ENCODE assay signal across 8 mouse cellular contexts in genomic region chr2:160621661-160622211, GRCm38 (mm10). TPM values are rescaled to one million over a fixed set of nuclear protein-coding genes. Genes with fewer than 3 reads are reported as not detected.
A peak's percentile ranks its signal among the peaks of the same experiment; 100 is the strongest.
DNase-seq lines count a peak whose midpoint lies in the region; ATAC-seq lines count a peak whose summit lies in the region.

No protein-coding gene starts in this region.

- H3K9ac ChIP-seq in heart, embryonic 15.5 days = no peak overlapping the region
- H3K9ac ChIP-seq in lung, embryonic 16.5 days (ENCODE audit: low read length) = no peak overlapping the region

- peak; percentile 73 for DNase-seq in 3134 (ENCODE audit: extremely low read depth, insufficient read length, low spot score)
- DNase-seq in adrenal gland, adult 2 months = peak; percentile 90
- peak; percentile 76 for DNase-seq in fibroblast of lung, adult 2 months (ENCODE audit: low read depth)
- peak; percentile 89 for DNase-seq in large intestine, adult 2 months (ENCODE audit: low read depth, low spot score)
- peak; percentile 75 for DNase-seq in testis, postnatal 14 days (ENCODE audit: low spot score)
- no peak for DNase-seq in thymus, postnatal 25 days

- peak; percentile 52 for ATAC-seq in heart, embryonic 15.5 days (replicated peaks; ENCODE audit: insufficient number of reproducible peaks, insufficient read depth, low FRiP score, low read depth)
- ATAC-seq in lung, embryonic 16.5 days (ENCODE audit: low read depth) = peak; percentile 79

- H3K4me3 ChIP-seq in heart, embryonic 15.5 days = no peak overlapping the region
- no peak overlapping the region for H3K4me3 ChIP-seq in lung, embryonic 16.5 days (ENCODE audit: low read length)

- peaks cover 32% of the 10 kb centered on the region for H3K4me1 ChIP-seq in heart, embryonic 15.5 days (replicated peaks)
- H3K4me1 ChIP-seq in lung, embryonic 16.5 days (replicated peaks; ENCODE audit: control insufficient read depth, insufficient read depth, low read length) = peaks cover 33% of the 10 kb centered on the region

- H3K4me2 ChIP-seq in heart, embryonic 15.5 days = peak overlapping the region; percentile 17
- H3K4me2 ChIP-seq in lung, embryonic 16.5 days (ENCODE audit: low read depth, low read length) = peak overlapping the region; percentile 31

- peak overlapping the region; percentile 83 for H3K27ac ChIP-seq in heart, embryonic 15.5 days
- H3K27ac ChIP-seq in lung, embryonic 16.5 days (ENCODE audit: low read length) = peak overlapping the region; percentile 64

- 40% methylated on average over 5 of the region's 5 CpGs for WGBS in heart, embryonic 15.5 days
- WGBS in large intestine, adult 2 months = 7% methylated on average over 5 of the region's 5 CpGs
- 37% methylated on average over 5 of the region's 5 CpGs for WGBS in lung, embryonic 16.5 days

- no peaks in the 10 kb centered on the region for H3K27me3 ChIP-seq in heart, embryonic 15.5 days
- no peaks in the 10 kb centered on the region for H3K27me3 ChIP-seq in lung, embryonic 16.5 days (ENCODE audit: control insufficient read depth, insufficient read depth, low read depth, low read length)

- no peaks in the 10 kb centered on the region for H3K9me3 ChIP-seq in heart, embryonic 15.5 days (replicated peaks)
- H3K9me3 ChIP-seq in lung, embryonic 16.5 days (ENCODE audit: control insufficient read depth, low read length) = no peaks in the 10 kb centered on the region

- no peaks in the 10 kb centered on the region for H3K36me3 ChIP-seq in heart, embryonic 15.5 days
- H3K36me3 ChIP-seq in lung, embryonic 16.5 days (ENCODE audit: control insufficient read depth, insufficient read depth, low read length) = no peaks in the 10 kb centered on the region

RNA-seq across cellular contexts. Expression of gene Top1, which starts 24.0 kb away (rescaled TPM):
- 100 to 1,000 TPM in 1 of 2 experiments, 10 to 100 TPM in 1; 61.4 to 104 TPM for total RNA-seq in adrenal gland, adult 2 months (2021)
- polyA plus RNA-seq in adrenal gland, adult 2 months (2012; rRNA removed) = 46.1 and 66.4 TPM in 2 replicates
- 42.8 and 48.1 TPM in 2 replicates for polyA plus RNA-seq in heart, embryonic 15.5 days (2015; fragmentation: Nextera tagmentation; extraction: Ambion mirVana)
- polyA plus RNA-seq in large intestine, adult 2 months (2012; rRNA removed) = 8.4 and 12.0 TPM in 2 replicates
- 66.4 and 72.5 TPM in 2 replicates for polyA plus RNA-seq in lung, embryonic 16.5 days (2015; fragmentation: Nextera tagmentation; extraction: Ambion mirVana)
